Mouse (Mus musculus) MEL (cell line): ENCODE data around the gene Adamtsl1.

Experiments used
- CTCF ChIP-seq, 3 experiments: IDR thresholded peaks in 2 of 3; conservative IDR thresholded peaks in 1 of 3; 2 replicates each; pipeline ENCODE4 v1.5.1; 2011 to 2012; ENCODE audit warnings: low read length in 3 of 3, low read depth in 2 of 3, mild to moderate bottlenecking in 2 of 3, improper control_type of control experiment in 1 of 3, inconsistent platforms in 1 of 3, mixed read lengths in 1 of 3, moderate library complexity in 1 of 3; ENCODE audit not compliant: control insufficient read depth in 1 of 3, insufficient read depth in 1 of 3, poor library complexity in 1 of 3, severe bottlenecking in 1 of 3
- ETS1 ChIP-seq: IDR thresholded peaks from 2 replicates; pipeline ENCODE4 v1.6.1; 2012; ENCODE audit warnings: low read depth, mild to moderate bottlenecking, inconsistent platforms, low read length, improper control_type of control experiment, moderate library complexity
- GABPA ChIP-seq: IDR thresholded peaks from 2 replicates; pipeline ENCODE4 v1.6.1; 2012; ENCODE audit warnings: low read depth, mild to moderate bottlenecking, inconsistent platforms, low read length, improper control_type of control experiment, moderate library complexity
- KAT2A ChIP-seq: conservative IDR thresholded peaks from 2 replicates; pipeline ENCODE4 v1.6.1; 2012; ENCODE audit warnings: low read depth, low read length, improper control_type of control experiment, inconsistent platforms
- MAFK ChIP-seq: IDR thresholded peaks from 2 replicates; pipeline ENCODE4 v1.6.1; 2011; ENCODE audit warnings: low read depth, mild to moderate bottlenecking, low read length, improper control_type of control experiment, borderline replicate concordance
- MXI1 ChIP-seq: IDR thresholded peaks from 2 replicates; pipeline ENCODE4 v1.6.1; 2011; ENCODE audit warnings: mild to moderate bottlenecking, low read depth, low read length, improper control_type of control experiment
- NRF1 ChIP-seq: IDR thresholded peaks from 2 replicates; pipeline ENCODE4 v1.6.1; 2014; ENCODE audit warnings: low read depth, mild to moderate bottlenecking, inconsistent platforms, low read length, improper control_type of control experiment, moderate library complexity; ENCODE audit not compliant: poor library complexity, insufficient read depth, severe bottlenecking
- POLR2A ChIP-seq, 2 experiments: IDR thresholded peaks; 2 replicates each; pipeline ENCODE4 v1.6.1; 2011 to 2012; ENCODE audit warnings: low read length in 2 of 2, mild to moderate bottlenecking in 2 of 2, control low read depth in 1 of 2, improper control_type of control experiment in 1 of 2, low read depth in 1 of 2, moderate library complexity in 1 of 2; ENCODE audit not compliant: control insufficient read depth in 1 of 2, insufficient read depth in 1 of 2, poor library complexity in 1 of 2
- POLR2AphosphoS5 ChIP-seq: IDR thresholded peaks from 2 replicates; pipeline ENCODE4 v1.6.1; 2012; ENCODE audit warnings: low read depth, borderline replicate concordance, mild to moderate bottlenecking, inconsistent platforms, low read length, moderate library complexity, mixed read lengths
- SIN3A ChIP-seq: IDR thresholded peaks from 2 replicates; pipeline ENCODE4 v1.6.1; 2012; ENCODE audit warnings: low read length, improper control_type of control experiment, inconsistent platforms
- ZC3H11A ChIP-seq: IDR thresholded peaks from 2 replicates; pipeline ENCODE4 v1.6.1; 2012; ENCODE audit warnings: low read depth, mild to moderate bottlenecking, inconsistent platforms, low read length, improper control_type of control experiment
- ZKSCAN1 ChIP-seq: IDR thresholded peaks from 2 replicates; pipeline ENCODE4 v1.6.1; 2012; ENCODE audit warnings: low read depth, mild to moderate bottlenecking, inconsistent platforms, low read length, improper control_type of control experiment, moderate library complexity

DNA sequence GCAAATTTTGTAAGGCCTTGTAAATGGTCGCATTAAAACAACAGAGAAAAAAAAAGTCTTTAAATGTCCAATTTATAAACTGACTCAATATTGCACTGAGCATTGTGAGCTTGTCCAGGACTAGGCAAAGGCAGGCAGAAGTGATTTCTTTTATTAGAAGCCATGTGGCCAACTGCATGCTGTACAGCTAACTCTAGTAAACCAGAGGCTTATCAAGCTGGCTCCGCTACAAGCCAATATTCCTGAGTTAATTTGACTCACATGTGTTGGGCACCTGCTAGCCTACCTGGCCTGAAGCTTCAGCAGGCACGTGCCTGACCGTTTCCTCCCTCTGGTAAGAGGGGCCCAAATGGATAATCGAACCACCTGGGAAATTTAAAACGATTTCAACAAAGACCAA lies 881.7 kb downstream of the Adamtsl1 start:
- no peak for TF ChIP-seq CTCF (IDR thresholded peaks at IDR 0.05 in 2 of 3, conservative IDR thresholded peaks at IDR 0.05 in 1 of 3; ENCODE audit: control insufficient read depth in 1 of 3, insufficient read depth in 1 of 3, low read depth in 2 of 3, low read length in 3 of 3, poor library complexity in 1 of 3, severe bottlenecking in 1 of 3)
- TF ChIP-seq MAFK = no peak
- no peak for TF ChIP-seq POLR2AphosphoS5
- TF ChIP-seq KAT2A = no peak
- TF ChIP-seq ETS1 = no peak
- TF ChIP-seq SIN3A = no peak
- TF ChIP-seq POLR2A (IDR thresholded peaks at IDR 0.05; ENCODE audit: control insufficient read depth in 1 of 2, insufficient read depth in 1 of 2, low read depth in 1 of 2, low read length in 2 of 2, poor library complexity in 1 of 2) = no peak
- TF ChIP-seq ZC3H11A = no peak
- no peak for TF ChIP-seq NRF1
- no peak for TF ChIP-seq MXI1
- TF ChIP-seq ZKSCAN1 = no peak
- no peak for TF ChIP-seq GABPA
